Mouse (Mus musculus): ENCODE results near the gene Sirpa. TPM values are rescaled to one million over a fixed set of nuclear protein-coding genes. Genes with fewer than 3 reads are reported as not detected.
A peak's percentile ranks its signal among the peaks of the same experiment; 100 is the strongest.

Gene Sirpa
- polyA plus RNA-seq, 1 experiment from 2014 or later: 13.2 TPM

DNA sequence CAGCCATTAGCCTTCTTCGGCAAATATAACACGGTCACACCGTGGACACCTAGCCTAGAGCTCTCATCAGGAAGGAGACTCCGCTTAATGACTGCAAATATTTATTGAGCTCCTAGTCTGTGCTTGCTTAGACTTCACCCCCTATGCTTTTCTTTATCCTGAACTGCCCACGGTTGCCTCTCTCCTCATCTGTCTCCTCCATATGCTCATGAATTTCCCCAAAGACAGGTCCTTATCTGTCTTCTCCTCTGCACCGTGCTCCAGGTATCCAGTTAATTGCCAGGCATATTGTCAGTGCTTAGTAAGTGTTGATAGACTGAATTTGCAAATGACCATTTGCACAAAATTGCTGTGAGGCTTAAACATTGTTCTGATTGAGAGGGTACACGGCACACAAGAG, 23.5 kb upstream of the Sirpa start:
- TF ChIP-seq EP300 (optimal IDR thresholded peaks at IDR 0.05) (no peak), CTCF (IDR thresholded peaks at IDR 0.05; ENCODE audit: low read depth) (no peak)
- no peaks in the 10 kb centered on the region for H3K36me3 ChIP-seq (ENCODE audit: control insufficient read depth, insufficient read depth, low read length)
- H3K4me2 ChIP-seq (replicated peaks; ENCODE audit: low read depth): no peak overlapping the region
- DNase-seq (ENCODE audit: low spot score): no peak
- no peaks in the 10 kb centered on the region for H3K27me3 ChIP-seq (ENCODE audit: control insufficient read depth, insufficient read depth, low read length)
- H3K27ac ChIP-seq (replicated peaks): no peak overlapping the region
- WGBS: 55% methylated on average over 7 of the region's 7 CpGs
- ATAC-seq (ENCODE audit: low FRiP score, low TSS enrichment): no peak
- H3K9me3 ChIP-seq (ENCODE audit: control insufficient read depth, low read length): no peaks in the 10 kb centered on the region
- no peaks in the 10 kb centered on the region for H3K4me1 ChIP-seq (replicated peaks; ENCODE audit: control insufficient read depth, insufficient read depth)
- H3K9ac ChIP-seq (ENCODE audit: low read length): no peak overlapping the region
- no peak overlapping the region for H3K4me3 ChIP-seq (ENCODE audit: low read depth, low read length)

DNA sequence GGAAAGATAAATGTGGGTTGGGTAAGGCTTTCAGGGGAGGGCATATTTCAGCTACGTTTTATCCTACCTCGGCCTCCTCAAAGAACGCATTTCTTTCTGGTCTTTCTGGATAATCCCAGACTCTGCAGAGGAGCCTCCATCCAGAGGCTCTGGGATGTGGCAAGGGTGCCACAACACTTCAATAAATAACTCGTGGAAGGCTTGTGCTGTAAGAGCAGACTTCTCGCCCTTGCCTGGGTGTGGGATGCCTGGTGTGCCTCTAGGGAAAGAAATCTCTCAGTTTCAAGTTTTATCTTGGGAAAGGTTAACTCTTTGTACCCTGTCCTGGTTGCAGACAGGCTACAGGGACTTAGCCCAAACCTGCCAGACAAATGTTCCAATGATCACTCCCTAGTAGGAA, 23.1 kb upstream of the Sirpa start:
- no peak overlapping the region for H3K4me2 ChIP-seq (replicated peaks; ENCODE audit: low read depth)
- H3K27me3 ChIP-seq (ENCODE audit: control insufficient read depth, insufficient read depth, low read length): no peaks in the 10 kb centered on the region
- WGBS: 40% methylated on average over 5 of the region's 5 CpGs

DNA sequence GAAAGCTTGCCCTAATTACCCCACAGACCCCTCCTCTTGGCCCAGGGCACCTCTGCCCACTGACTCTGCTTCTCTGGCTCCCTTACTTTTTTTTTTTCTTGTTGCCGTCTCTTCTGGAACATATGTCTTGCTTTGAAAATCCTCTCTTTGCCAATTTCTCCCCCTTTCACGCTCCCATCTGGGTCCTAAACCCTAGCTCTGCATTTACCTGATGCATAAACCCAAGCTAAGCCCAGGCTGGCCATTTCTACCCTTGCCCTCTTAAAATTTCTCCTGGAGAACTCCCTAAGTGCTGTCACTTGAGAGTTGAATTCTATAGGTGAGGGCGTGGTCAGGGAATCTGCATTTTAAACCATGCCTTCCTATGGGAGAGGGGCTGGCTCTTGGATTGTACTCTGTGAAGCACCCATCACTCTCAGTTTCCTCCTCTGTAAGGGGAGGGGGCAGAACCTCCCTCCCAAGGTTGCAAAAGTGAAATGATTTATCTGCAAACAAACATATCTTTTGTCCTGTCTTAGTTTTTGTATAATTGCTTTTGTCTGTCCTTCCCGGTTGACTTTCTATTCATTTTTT, 18.8 kb upstream of the Sirpa start:
- H3K4me1 ChIP-seq (replicated peaks; ENCODE audit: control insufficient read depth, insufficient read depth): no peaks in the 10 kb centered on the region
- no peak for ATAC-seq (ENCODE audit: low FRiP score, low TSS enrichment)
- H3K27ac ChIP-seq (replicated peaks): no peak overlapping the region
- no peaks in the 10 kb centered on the region for H3K27me3 ChIP-seq (ENCODE audit: control insufficient read depth, insufficient read depth, low read length)
- no peaks in the 10 kb centered on the region for H3K36me3 ChIP-seq (ENCODE audit: control insufficient read depth, insufficient read depth, low read length)
- TF ChIP-seq CTCF (IDR thresholded peaks at IDR 0.05; ENCODE audit: low read depth) (no peak), EP300 (optimal IDR thresholded peaks at IDR 0.05) (no peak)
- no peak overlapping the region for H3K9ac ChIP-seq (ENCODE audit: low read length)
- 21% methylated on average over 4 of the region's 4 CpGs for WGBS
- no peak overlapping the region for H3K4me2 ChIP-seq (replicated peaks; ENCODE audit: low read depth)
- no peak for DNase-seq (ENCODE audit: low spot score)
- no peak overlapping the region for H3K4me3 ChIP-seq (ENCODE audit: low read depth, low read length)
- no peaks in the 10 kb centered on the region for H3K9me3 ChIP-seq (ENCODE audit: control insufficient read depth, low read length)

More for the DNA sequence above, 23.1 kb upstream of the Sirpa start:
- DNase-seq (ENCODE audit: low spot score) (no peak), ATAC-seq (ENCODE audit: low FRiP score, low TSS enrichment) (no peak)
- TF ChIP-seq CTCF (IDR thresholded peaks at IDR 0.05; ENCODE audit: low read depth): no peak
- no peak for TF ChIP-seq EP300 (optimal IDR thresholded peaks at IDR 0.05)
- Histone ChIP-seq H3K4me1 (replicated peaks; ENCODE audit: control insufficient read depth, insufficient read depth) (no peaks in the 10 kb centered on the region), H3K9ac (ENCODE audit: low read length) (no peak overlapping the region), H3K9me3 (ENCODE audit: control insufficient read depth, low read length) (no peaks in the 10 kb centered on the region), H3K27ac (replicated peaks) (no peak overlapping the region), H3K36me3 (ENCODE audit: control insufficient read depth, insufficient read depth, low read length) (no peaks in the 10 kb centered on the region), H3K4me3 (ENCODE audit: low read depth, low read length) (no peak overlapping the region)

DNA sequence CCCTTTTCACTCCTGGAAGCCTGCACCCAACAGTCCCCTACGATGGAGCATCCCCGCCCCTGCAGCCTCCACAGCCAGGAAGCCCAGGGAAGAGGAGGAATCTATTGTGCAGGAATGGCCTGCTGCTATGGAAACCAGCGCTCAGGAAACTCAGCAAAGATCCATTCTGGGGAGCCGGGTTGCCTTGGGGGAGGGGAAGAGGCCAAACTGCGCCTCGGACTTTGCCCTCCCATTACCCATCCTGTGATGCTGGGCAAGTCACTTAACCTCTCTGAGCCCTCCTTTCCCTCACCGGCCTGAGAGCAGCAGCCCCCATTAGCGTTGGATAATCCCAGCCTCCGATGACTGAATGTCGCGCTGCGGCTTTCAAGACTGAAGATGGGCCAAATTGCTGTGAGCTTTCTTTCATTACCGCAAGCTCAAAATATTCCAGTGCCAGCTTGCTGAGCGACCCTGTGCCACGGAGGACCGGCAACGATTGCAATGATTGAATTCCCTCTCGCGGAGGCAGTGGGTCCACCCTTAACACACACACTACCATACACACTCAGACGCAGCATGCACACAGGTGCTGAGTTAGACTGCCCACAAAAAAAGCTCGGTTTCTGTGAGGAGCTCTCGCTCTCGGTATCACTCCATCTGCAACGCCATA, 18.1 kb upstream of the Sirpa start:
- Histone ChIP-seq H3K27ac (replicated peaks) (no peak overlapping the region), H3K9ac (ENCODE audit: low read length) (no peak overlapping the region), H3K9me3 (ENCODE audit: control insufficient read depth, low read length) (no peaks in the 10 kb centered on the region), H3K4me2 (replicated peaks; ENCODE audit: low read depth) (0 out of 2 replicates have a peak overlapping the region, but pooled peaks have one; percentile 11), H3K4me3 (ENCODE audit: low read depth, low read length) (no peak overlapping the region), H3K36me3 (ENCODE audit: control insufficient read depth, insufficient read depth, low read length) (no peaks in the 10 kb centered on the region), H3K4me1 (replicated peaks; ENCODE audit: control insufficient read depth, insufficient read depth) (no peaks in the 10 kb centered on the region), H3K27me3 (ENCODE audit: control insufficient read depth, insufficient read depth, low read length) (no peaks in the 10 kb centered on the region)
- no peak for DNase-seq (ENCODE audit: low spot score)
- WGBS: 16% methylated on average over 24 of the region's 24 CpGs
- ATAC-seq (ENCODE audit: low FRiP score, low TSS enrichment): no peak
- TF ChIP-seq EP300 (optimal IDR thresholded peaks at IDR 0.05): no peak
- TF ChIP-seq CTCF (IDR thresholded peaks at IDR 0.05; ENCODE audit: low read depth): no peak

DNA sequence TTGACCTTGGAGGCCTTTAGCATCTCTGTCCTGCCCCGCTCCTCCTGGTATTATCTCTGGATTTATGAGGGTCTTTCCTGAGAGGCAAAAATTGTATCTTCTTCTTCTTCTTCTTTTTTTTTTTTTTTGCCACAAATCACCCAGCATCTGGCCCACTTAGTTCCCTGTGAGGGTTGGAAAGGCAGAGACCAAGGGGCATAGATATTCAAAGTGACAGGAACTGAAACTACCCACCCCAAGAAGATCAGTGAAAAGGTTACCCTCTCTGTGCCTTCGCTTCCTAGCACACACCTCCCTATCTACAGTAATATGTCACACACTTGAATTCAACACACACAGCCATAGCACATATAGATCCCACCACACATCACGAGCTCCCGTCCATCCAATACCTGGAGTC, 17.5 kb upstream of the Sirpa start:
- Histone ChIP-seq H3K4me3 (ENCODE audit: low read depth, low read length) (no peak overlapping the region), H3K9ac (ENCODE audit: low read length) (no peak overlapping the region), H3K27ac (replicated peaks) (no peak overlapping the region), H3K9me3 (ENCODE audit: control insufficient read depth, low read length) (no peaks in the 10 kb centered on the region), H3K4me2 (replicated peaks; ENCODE audit: low read depth) (no peak overlapping the region), H3K27me3 (ENCODE audit: control insufficient read depth, insufficient read depth, low read length) (no peaks in the 10 kb centered on the region), H3K4me1 (replicated peaks; ENCODE audit: control insufficient read depth, insufficient read depth) (no peaks in the 10 kb centered on the region), H3K36me3 (ENCODE audit: control insufficient read depth, insufficient read depth, low read length) (no peaks in the 10 kb centered on the region)
- WGBS: 88% methylated on average over 4 of the region's 4 CpGs
- ATAC-seq (ENCODE audit: low FRiP score, low TSS enrichment): no peak
- TF ChIP-seq CTCF (IDR thresholded peaks at IDR 0.05; ENCODE audit: low read depth) (no peak), EP300 (optimal IDR thresholded peaks at IDR 0.05) (no peak)
- DNase-seq (ENCODE audit: low spot score): no peak
